Mouse (Mus musculus) thymus, adult 2 months (tissue): ENCODE measurements around the gene Rinl.

ENCODE experiments used
- CTCF ChIP-seq: fragments of 200-500 bp; IDR thresholded peaks from 2 replicates; pipeline ENCODE4 v1.5.1; 2012; ENCODE audit warnings: mild to moderate bottlenecking, control low read depth, low read length, moderate library complexity, borderline replicate concordance; ENCODE audit not compliant: control insufficient read depth, poor library complexity, insufficient read depth; ENCODE audit errors: extremely low read depth
- POLR2A ChIP-seq: fragments of 200-500 bp; IDR thresholded peaks from 2 replicates; pipeline ENCODE4 v1.6.1; 2012; ENCODE audit warnings: mild to moderate bottlenecking, low read length, control low read depth, moderate library complexity; ENCODE audit not compliant: control insufficient read depth, poor library complexity, insufficient read depth; ENCODE audit errors: extremely low read depth

DNA sequence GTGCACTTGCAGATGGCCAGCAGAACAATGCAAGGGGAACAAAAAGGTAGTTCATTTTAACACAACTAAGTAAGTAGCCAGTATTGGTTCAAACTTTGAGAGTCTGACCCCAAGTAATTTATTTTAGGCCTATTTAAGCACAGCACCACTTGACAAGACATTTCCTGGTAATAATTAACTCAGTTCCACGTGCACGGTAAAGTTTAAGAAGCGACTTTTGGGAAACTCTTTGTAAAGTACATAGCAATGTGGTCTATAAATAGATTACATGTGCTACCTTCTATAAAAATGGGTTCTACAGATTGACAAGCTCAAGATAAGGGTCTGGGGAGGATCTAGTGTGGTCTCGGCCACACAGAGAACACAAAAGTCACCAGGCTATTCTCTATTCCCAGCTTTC, 15.0 kb downstream of the Rinl start:
- no peak for TF ChIP-seq CTCF
- TF ChIP-seq POLR2A: no peak
